Mouse (Mus musculus): ENCODE results near the gene 4930524B15Rik.
"Not testable (repeated sequence)": the region's sequence is repeated elsewhere in the genome, so short reads cannot be mapped to it uniquely, and the experiment has no call there.

4930524B15Rik gene

DNA sequence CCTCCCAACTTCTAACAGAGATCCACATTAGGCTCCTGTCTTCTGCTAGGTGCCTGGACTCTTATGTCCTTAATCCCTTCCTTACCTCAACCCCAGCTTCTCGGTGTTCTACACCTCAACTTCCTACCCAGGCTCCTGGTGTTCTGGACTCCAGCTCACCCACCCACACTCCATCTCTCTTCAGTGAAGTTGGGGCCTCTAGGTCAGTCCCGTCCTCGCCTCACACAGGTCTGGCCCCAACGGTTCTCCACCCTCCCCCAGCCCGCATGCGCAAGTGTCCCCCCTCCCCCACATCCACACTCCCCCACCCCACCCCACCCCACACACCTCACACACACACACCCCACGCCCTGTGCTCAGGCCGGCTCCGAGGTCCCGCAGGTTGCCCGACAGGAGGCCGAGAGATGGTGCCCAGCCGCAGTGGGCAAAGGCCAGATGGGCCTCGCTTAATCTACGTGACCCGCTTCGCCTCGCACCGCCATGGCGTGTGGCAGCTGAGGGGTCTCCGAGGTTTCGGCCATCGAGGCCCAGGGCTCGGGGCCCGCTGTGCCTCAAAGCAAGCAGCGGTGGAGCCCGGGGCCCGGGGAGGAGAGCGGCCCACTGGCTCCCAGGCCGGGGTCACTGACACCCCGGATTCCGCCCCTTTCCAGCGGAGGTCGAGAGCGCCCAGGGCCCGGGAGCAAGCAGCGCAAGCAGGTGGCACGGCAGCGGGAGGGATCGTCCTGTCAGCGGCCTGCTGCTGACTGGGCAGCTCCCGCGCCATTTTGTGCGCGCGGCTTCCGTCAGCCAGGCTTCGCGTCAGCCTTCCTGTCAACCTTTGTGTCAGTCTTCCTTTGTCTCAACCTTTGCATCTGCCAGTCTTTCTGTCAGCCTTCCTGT lies at the start of gene 4930524B15Rik:
4930524B15Rik (plus strand) TSS at position 337 of the 879 bp plus-strand sequence.
- no peak for DNase-seq (ENCODE audit: low spot score in 2 of 2)

DNA sequence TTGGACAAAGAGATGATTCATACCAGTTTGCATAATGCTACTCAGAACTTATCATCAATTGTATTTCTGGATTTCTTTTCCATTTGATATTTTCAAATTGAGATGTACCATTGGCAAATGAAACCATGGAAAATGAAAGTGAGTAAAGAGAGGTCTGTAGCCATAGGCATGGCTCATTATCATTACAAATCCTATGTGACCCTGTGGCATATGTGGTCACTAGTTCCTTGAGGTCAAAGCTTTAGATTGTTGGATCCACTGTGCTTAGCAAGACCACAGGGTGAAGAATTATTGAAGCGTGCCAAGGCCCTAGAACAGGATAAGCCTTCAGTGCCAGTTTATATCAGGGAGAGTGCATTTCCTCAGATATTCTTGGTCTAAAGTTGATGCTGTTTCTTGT lies 47.6 kb upstream of the 4930524B15Rik start:
- DNase-seq (ENCODE audit: low spot score in 2 of 2) = no peak

DNA sequence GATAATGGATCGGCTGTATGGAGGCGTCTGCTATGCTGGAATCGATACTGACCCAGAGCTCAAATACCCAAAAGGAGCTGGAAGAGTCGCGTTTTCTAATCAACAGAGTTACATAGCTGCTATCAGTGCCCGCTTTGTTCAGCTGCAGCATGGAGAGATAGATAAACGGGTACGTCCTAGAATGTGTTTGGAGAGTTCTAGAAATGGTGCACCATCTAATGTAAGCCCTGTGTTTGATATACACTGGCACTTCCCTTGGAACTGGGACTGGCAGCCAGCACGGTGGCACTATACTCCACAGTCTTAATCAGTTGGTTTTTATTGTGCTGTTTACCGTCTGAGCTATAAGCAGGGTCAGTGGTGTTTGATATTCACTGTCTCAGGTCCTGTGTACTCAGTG lies 35.3 kb upstream of the 4930524B15Rik start:
- no peak for DNase-seq (ENCODE audit: low spot score in 2 of 2)

DNA sequence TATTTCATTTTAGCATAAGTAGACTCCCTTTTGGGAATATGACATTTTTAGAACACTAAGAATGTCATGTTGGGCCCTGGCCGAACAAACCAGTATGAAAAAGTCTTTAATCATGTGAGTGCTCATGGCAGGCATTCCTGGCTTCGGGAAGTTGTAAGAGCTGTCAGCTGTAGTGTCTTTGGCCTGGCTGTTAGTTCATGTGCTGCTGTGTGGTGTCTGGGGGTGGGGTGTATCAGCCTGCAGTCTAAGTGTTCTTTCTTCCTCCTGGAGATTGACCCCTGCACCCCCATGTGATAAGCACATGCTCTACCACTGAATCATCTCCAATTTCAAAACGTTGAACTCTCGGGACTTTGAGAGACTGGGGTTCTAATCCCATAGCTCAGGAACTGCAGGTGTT lies 29.7 kb upstream of the 4930524B15Rik start:
- DNase-seq (ENCODE audit: low spot score in 2 of 2) = no peak

DNA sequence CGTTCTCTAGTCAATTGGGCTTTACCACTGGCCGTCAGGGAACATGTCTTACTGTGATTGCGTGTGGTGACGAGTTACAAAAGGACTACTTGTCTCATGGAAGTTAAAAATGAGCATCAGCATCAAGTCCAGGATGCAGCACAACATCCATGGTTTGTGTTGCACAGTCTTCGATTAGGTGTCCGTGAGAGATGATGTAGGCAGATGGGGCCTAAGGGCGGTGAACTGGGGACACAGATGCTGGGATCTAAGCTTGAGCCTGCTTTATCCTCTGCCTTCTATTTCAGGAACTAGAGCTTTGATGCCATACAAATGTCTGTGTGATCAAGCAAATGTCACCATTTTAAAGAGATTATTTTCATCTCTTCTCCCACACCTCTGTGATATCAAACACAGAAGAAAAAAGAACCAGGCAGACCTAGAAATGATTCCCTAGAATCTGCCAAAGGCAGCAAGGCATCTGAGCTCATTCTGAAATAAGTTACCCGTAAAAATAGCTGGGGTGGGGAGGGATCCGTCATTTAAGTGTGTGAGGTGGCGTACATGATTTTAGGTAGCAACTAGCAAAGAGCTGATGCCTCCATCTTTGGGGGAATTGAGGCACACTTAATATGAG lies 28.4 kb upstream of the 4930524B15Rik start:
- no peak for DNase-seq (ENCODE audit: low spot score in 2 of 2)

DNA sequence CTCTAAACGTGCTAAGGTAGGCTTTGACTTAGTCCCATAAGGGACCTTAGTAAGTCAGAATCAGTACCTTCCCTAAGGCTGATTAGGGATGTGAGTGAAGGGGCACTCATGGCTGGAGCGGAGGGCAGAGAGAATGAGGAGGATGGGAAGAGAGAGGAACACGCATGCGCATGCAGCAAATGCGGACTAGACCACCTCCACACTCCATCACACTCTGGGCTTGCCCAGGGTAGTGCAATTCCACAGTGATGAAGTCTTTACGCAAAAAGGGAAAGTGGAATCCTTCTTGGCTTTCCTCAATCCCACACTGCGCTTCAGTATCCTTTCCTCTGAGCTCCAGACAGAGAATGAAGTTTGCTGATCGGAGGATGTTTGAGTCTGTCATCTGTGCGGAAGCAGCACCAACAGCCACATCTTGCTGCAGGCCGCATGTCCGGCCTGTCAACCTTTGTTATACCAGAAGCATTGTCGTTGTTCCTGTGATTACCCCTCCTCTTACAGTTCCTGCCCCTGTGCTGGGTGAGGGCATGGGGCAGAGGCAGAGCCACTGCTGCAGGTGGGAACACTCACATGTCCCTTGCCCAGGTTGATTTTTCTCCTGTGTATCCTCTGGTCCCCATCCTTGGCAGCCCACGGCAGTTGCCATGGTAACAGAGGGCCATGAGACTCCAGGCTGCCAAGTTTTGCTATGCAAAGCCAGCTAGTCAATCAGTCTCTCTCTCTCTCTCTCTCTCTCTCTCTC lies 24.3 kb upstream of the 4930524B15Rik start:
- no peak for DNase-seq (ENCODE audit: low spot score in 2 of 2)

DNA sequence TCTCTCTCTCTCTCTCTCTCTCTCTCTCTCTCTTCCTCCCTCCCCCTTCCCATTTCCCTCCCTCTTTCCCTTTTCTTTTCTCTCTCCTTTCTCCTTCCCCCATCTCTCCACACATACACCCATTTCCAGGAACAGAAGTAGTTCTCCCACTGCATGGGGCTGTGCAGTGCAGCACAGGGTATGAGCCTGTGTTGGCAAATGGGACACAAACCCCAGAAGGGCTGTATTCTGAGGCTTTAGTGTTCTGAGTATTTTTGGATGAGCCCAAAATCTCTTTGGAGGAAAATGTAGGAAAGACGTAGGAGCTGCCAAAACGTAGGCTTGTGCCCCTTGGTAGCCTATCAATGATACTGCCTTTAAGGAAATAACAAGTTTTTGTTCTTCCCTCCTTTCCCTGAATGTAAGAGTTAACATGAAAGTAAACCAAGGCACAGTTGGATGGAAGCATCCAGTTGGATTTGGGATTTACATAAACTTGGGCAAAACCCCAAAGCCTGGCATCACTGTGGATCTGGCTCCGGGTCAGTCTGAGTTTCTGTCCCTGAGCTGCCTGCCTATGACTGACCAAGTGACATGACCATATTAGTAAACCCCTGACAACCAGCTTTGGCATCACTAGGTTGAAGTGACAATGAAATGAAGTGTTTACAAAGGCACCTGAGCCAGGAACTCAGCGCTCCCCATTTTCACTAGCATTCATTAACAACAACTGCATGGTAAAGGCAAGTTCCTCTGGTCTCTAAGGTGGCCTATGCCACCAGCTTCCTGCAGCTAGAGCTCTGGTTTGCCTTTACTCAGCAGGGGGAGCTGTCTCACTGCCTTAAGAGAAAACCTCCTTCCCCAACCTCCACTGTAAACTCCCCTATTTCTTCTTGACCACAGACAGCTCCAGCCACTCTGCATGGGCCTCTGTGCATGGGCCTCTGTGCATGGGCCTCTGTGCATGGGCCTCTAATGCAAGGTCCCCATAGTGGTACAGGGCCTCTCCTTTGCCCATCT lies 23.5 kb upstream of the 4930524B15Rik start:
- DNase-seq (ENCODE audit: low spot score in 2 of 2) = no peak

DNA sequence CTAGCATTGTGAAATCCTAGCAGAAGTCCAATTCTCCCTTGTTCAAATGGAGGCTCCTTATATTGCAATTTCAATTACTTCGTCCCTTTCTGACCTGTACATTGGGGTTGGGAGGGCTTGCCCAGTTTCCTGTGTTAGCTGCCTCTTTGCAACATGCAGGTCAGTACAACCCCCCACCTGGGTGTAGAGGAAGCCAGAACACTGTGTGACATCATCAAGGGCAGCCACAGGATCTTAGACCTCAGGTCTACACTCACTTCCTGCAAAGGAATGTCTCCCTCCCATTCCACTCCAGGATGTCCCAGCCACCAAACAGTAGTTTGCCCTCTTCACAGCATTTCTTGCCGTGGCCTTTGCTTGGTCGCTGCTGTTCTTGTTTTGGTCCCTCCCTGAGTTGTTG lies 19.9 kb upstream of the 4930524B15Rik start:
- no peak for DNase-seq (ENCODE audit: low spot score in 2 of 2)

DNA sequence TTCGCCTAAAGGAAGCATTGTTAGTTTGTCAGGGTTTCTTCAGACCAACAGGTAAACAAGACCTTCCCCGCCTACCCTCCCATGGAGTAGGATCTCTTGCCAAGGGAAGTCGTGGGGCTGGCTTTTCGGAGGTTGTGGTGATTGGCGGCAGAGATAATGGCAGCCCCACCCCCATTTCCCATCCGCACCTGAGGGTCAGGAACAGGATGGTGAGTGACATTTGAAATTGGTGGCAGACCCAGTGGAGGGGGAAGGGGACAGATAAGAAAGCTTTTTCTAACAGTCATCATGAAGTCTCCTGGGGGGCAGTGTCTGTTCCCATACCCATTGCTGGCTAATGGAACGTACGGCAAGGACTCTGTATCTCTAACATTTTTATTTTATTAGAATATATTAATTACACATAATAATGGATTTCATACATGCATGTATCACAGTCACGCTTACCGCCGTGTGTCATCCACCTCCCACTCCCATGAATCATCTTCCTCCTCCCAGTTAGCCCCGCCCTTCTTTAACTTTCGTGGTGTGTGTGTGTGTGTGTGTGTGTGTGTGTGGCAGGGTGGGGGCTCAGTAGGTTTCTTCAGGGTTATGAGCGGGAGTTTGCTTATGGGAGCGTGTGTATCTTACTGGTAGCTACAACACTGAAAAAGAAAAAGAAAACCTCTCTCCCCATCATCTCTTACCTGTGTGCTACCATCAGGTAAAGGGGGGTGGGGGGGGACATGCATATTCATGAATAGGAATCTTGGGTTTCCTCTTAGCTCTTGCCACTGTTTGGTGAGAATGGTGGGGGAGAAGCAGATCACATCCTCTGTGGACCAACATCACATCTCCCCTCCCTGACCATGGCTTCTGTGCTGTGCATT lies 16.7 kb upstream of the 4930524B15Rik start:
- no peak for DNase-seq (ENCODE audit: low spot score in 2 of 2)

DNA sequence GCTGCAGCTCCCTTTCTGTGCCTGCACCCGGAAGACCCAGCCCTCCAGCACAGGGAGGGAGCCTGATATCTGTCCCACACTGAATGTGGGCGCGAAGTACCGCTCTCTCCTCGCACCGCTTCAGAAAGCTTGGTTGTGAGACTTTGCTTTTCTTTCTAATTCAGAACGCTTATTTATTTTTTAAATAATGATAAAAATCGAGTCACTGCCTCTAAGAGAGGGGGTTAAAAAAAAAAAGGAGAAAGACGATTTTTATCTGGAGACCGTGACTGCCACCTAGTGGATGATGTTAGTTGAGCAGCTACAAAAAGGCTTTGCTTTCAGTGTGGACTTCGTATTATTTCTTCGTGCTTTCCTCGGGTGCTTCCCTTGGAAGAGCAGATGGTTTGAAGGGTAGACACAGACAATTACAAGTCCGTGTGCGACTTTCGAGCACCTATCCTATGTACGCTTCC lies 16.0 kb upstream of the 4930524B15Rik start:
- DNase-seq (ENCODE audit: low spot score in 2 of 2) = peak; percentile 52 to 66

DNA sequence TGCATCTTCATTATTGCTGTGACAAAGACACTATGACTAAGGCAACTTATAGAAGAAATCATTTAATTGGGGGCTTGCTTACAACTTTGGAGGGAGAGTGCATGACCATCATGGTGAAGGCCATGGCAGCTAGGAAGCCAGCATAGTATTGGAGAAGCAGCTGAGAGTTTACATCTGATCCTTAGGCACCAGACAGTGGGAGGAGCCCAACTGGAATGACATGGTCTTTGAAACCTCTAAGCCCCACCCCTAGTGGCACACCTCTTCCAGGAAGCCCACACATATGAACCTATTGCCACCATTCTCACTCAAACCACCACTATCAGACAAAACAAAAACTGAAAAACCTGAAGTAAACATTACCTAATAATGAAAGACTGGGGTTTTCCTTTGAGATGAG lies 5.3 kb upstream of the 4930524B15Rik start:
- no peak for DNase-seq (ENCODE audit: low spot score in 2 of 2)

DNA sequence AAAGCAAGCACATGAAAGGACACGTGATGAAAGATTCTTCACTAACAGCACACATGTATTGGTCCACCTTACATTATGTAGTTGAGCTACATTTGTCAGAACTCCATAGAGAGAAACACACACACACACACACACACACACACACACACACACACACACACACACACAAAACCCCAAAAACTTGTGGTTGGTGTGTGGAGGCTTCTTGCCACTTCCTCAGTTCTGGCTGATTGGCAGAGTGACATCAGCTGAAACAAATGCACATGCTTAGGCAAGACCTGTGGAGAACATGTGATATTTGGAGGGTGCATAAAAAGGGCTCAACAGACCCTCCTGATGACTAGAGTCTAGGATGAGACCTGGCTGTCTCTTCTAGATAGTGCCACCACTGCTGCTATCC lies 1.4 kb upstream of the 4930524B15Rik start:
- no peak for DNase-seq (ENCODE audit: low spot score in 2 of 2)

DNA sequence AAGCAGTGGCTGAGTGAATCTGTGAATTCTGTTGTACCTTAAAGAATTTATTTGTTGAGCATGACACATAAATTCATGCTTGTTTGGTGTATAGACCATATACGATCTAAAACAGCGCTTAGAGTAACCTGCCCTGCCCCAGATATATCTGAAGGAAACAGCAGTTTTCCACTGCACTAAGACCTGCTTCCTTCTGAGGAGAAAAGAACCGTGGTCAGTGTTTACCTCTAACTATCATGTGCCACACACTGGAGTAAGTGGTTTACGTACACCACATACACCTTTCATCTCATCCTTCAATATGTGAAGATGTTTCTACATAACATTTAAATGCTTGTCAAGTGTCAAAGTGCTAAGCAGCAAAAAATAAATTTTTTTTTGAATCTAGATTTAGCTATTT lies 8.7 kb downstream of the 4930524B15Rik start:
- no peak for DNase-seq (ENCODE audit: low spot score in 2 of 2)

DNA sequence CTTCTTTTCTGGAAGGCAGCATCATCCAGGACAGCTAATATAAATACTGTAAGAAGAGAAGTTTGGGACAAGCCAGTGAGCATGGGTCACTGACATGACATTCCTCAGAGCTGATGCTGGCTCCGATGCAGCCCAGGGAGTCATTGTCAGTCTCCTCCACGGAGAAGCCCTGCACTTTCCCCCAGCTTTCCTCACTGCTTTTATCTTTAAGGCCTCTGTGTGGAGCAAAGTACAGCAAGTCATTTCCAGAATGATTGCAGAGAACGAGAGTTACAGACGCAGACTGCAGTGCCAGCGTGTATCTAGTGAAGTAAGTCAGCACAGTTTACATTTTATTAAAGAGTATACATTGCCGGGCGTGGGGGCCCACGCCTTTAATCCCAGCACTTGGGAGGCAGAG lies 9.4 kb downstream of the 4930524B15Rik start:
- no peak for DNase-seq (ENCODE audit: low spot score in 2 of 2)

DNA sequence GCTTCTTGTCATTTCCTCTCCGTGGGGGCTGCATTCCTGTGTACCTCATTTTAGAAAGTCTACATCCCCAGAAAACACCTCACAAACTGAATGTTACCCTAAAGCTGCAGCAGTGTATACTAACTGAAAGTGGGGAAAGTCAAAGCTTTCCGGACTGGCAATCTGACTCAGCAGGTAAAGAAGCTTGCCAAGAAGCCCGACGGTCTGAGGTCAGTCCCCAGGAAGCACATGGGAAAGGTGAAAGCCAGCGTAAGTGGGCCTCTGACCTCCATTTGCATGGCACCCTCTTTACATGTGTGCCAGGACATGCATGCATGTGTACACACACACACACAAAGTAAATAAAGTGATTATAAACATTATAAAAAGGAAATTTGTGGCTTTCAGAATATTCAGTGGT lies 10.3 kb downstream of the 4930524B15Rik start:
- no peak for DNase-seq (ENCODE audit: low spot score in 2 of 2)

DNA sequence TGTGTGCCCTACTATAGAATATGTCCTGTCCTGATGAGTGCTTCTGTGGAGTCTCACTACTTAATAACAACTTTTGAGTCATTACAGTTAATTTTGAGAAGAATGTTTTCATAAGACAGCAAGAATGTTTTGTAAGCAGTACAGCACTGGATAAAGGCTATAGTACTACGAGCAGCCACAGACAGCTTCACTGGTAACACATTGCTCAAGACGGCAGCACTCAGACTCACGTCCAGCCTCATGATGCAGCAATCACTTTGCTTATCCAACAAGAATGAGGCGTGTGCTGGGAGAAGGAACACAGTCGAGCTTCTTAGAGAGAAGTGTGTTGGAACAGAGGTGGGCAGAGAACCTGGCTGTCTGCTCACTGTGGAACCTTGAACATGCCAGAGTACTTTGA lies 10.7 kb downstream of the 4930524B15Rik start:
- no peak for DNase-seq (ENCODE audit: low spot score in 2 of 2)

DNA sequence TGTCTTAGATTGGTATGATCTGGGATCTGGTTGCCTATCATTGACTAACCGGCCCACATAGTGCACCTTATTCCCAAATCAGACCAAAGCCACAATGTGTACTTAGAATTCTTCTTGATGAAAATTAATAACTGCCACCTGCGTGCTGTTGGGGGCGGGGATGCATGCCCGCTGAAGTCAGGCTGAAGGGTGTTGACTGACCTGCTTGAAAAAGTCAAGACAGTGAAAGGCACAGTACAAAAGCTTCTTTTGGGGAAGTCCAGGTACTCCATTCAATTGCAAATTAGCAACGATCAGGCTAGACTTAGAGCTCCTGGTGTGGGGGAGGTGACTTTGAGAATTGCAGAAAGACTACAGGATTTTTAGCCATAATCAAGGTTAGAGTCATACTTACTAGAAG lies 14.7 kb downstream of the 4930524B15Rik start:
- not testable (repeated sequence) for DNase-seq (ENCODE audit: low spot score in 2 of 2)

DNA sequence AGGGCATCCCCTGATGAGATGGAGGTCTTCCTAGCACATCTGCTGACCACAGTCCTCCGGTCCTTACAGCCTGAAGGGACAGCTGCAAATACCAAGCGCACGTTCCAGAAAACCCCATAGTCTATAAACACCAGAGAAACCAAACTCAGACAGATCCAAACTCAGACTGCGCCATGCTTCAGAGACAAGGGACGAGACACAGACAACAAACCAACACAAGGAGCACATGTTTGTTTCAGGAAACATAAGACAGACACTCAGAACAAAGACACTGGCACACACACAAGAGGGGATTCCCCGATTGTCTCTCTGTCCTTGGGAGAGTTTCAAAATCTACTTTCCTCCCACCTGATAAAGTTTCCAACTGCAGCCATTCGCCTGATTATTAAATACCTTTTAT lies 16.4 kb downstream of the 4930524B15Rik start:
- DNase-seq (ENCODE audit: low spot score in 2 of 2) = no peak

DNA sequence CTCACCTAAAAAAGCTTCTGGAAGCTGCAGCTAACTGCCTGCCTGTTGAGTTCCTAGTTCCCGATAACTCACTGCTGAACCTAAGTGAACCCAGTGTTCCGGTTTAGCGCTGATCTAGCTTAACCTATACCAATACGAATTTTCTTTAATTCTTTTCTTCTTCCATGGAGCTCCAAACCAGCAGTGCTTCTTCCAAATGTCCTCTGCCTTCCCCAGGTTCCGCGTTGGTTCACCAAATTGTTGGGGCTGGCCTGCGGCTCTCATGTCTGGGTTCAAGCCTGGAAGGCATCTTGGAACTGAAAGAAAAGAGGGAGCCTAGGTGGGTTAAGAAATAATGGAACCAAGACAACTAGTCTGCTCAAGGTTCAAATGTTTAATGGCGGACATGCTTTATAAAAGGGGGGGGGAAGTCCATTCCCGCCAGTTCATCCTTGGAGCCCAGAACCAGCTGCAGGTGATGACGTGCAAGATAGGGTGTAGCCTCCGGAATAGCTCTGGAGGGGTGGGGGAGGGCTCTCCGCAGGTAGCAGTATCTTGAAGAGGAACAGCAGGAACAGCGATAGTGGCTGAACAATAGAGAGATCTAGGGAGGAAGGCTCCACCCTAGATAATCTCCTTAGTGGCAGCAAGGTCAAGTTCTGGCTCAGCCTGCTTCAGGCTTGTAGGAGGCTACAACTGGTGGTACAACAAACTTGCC lies 17.0 kb downstream of the 4930524B15Rik start:
- not testable (repeated sequence) for DNase-seq (ENCODE audit: low spot score in 2 of 2)

DNA sequence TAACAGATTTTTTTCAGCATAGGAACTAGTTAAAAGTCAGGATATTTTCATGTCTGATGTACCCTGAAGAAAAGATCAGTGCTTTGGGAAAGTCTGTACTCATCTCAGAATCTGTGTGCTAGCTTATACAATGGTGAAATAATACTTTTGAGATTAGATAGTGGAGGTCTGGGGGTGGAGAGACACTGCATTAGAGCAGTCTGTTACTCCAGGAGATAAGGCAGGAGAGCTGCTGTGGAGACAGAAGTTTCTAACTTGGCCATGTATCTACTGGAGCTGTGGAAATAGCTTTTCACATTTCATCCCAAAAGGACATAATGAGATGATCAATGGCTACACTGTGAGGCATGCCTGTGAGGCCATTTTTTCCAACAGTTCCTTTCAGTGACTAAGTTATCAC lies 17.9 kb downstream of the 4930524B15Rik start:
- no peak for DNase-seq (ENCODE audit: low spot score in 2 of 2)
